Mouse (Mus musculus) stomach, postnatal 0 days (tissue): ENCODE measurements around the gene Gm10354.
"Not testable (repeated sequence)": the region's sequence is repeated elsewhere in the genome, so short reads cannot be mapped to it uniquely, and the experiment has no call there.

Source experiments
- CTCF ChIP-seq: IDR thresholded peaks from 2 replicates; pipeline ENCODE4 v1.5.1; 2016; ENCODE audit warnings: antibody characterized with exemption, low read depth, mild to moderate bottlenecking, moderate library complexity
- EP300 ChIP-seq: optimal IDR thresholded peaks from 2 replicates; pipeline ENCODE3; 2016; ENCODE audit warnings: antibody characterized with exemption

DNA sequence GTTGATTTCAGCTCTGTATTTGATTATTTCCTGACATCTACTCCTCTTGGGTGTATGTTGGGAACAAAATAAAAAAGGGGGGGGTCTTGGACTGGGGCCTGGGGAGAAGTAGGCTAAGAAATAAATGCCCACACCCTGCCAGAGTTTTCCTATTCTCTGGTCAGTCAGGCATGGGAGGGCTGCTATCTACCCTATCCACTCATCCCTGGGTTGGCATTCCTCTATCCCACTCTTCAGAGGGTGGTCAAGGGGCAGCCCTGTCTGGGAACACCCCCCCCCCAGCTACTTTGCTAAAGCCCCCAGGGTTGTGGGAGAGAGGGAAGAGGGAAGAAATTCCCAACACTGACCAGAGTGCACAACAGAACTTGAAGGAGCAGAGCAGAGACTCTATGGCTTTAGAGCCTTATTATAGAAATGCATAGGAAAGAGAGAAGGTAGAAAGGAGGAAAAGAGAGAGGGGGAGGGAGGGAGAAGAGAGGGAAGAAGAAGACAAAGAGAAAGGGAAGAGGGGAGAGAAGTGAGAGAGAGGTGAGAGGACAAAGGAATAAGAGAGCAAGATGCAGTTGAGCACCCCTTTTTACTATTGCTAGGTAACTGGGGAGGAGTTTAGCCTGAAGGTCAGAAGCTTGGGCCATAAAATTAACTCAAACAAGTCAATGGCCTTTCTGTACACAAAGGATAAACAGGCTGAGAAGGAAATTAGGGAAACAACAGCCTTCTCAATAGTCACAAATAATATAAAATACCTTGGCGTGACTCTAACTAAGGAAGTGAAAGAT is 22.6 kb downstream of the Gm10354 start:
- not testable (repeated sequence) for TF ChIP-seq EP300, CTCF
